Mouse (Mus musculus) brain, embryonic 14.5 days (tissue): ENCODE results near the gene Srsf4.

Experiments used
- CTCF ChIP-seq: fragments of 200-500 bp; IDR thresholded peaks from 2 replicates; pipeline ENCODE4 v1.5.1; 2012; ENCODE audit warnings: inconsistent platforms, mild to moderate bottlenecking, moderate library complexity, borderline replicate concordance; ENCODE audit not compliant: insufficient read depth, insufficient read length; ENCODE audit errors: extremely low read depth
- POLR2A ChIP-seq: fragments of 200-500 bp; IDR thresholded peaks from 2 replicates; pipeline ENCODE4 v1.6.1; 2012; ENCODE audit warnings: mild to moderate bottlenecking, inconsistent platforms, borderline replicate concordance; ENCODE audit not compliant: poor library complexity, insufficient read depth, insufficient read length, severe bottlenecking; ENCODE audit errors: extremely low read depth

DNA sequence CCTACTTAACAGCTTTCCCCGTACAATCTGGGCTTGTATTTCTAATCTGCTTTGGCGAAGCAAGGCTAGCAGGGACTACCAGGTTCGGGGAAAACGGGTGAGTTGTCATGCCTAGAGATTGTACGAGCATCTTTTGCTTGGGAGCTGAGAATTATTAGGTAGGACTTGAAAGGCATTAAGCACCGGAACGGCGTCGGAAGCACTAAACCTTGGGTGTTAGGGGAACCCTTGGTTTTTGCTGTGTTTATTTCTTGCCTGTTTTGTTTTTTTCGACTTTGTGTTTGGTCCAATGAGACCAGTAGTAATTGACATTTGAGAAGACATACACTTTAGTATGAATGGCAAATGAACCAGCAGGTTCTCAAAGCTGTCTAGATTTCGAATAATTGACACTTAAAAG, 1.1 kb downstream of the Srsf4 start:
- TF ChIP-seq CTCF (no peak), POLR2A (no peak)
